ENCODE assay signal across 25 mouse cellular contexts in the genomic region with DNA sequence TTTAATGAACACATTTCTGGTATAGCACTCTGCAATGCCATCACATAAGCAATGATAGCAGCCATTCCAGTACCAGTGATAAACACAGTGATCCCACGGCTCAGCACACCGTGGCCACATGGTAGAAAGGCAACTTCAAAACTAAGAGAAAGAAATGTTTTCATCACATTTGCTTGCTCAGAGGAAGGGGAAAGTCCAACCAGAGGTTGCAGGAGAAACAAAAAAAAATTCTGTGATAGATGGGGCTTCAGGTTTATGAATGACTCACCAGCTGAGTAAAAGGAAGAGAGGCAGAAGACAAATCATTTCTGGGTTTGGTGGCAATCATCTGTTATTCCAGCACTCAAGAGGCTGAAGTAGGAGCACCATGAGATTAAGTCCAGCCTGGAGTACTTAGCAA.
"Had no signal": no experiment of that assay in that cellular context is flagged by ENCODE, and none has a peak within 500 bp of the region (broad histone marks: within the 10 kb centered on the region; RNA-seq: fewer than 3 reads in every experiment).

No protein-coding gene starts in this region.

- H3K4me2 ChIP-seq: heart, embryonic 12.5 days; hindbrain, embryonic 12.5 days; intestine, embryonic 15.5 days; limb, embryonic 13.5 days; limb, embryonic 15.5 days; liver, embryonic 12.5 days had no signal

- H3K9ac ChIP-seq: heart, embryonic 12.5 days; hindbrain, embryonic 12.5 days; intestine, embryonic 15.5 days; limb, embryonic 13.5 days; limb, embryonic 15.5 days; liver, embryonic 12.5 days; liver, embryonic 14.5 days had no signal

- H3K27ac ChIP-seq: gastrocnemius, adult 2 months; heart, embryonic 10.5 days; hindbrain, embryonic 10.5 days; hindbrain, embryonic 12.5 days; intestine, embryonic 15.5 days; limb, embryonic 13.5 days; limb, embryonic 15.5 days; liver, embryonic 12.5 days; liver, embryonic 14.5 days had no signal

- H3K27me3 ChIP-seq: heart, embryonic 12.5 days; hindbrain, embryonic 12.5 days; intestine, embryonic 15.5 days; limb, embryonic 13.5 days; limb, embryonic 15.5 days; liver, embryonic 12.5 days had no signal

- H3K4me1 ChIP-seq: heart, embryonic 10.5 days; heart, embryonic 12.5 days; hindbrain, embryonic 10.5 days; hindbrain, embryonic 12.5 days; intestine, embryonic 15.5 days; limb, embryonic 13.5 days; limb, embryonic 15.5 days; liver, embryonic 12.5 days had no signal

- DNase-seq: gastrocnemius, adult 2 months; gastrocnemius, postnatal 10 days; gastrocnemius, postnatal 25 days; heart, adult 18-20 months; heart, postnatal 10 days; heart, postnatal 4 days; kidney, adult 18-20 months; kidney, adult 8-10 months; kidney, postnatal 10 days; kidney, postnatal 36 days; layer of hippocampus, adult 9-11 months; layer of hippocampus, postnatal 36 days; left cerebral cortex, postnatal 4 days; lung, adult 18-20 months had no signal

- ATAC-seq: hindbrain, embryonic 16.5 days; intestine, embryonic 15.5 days; intestine, postnatal 0 days; liver, embryonic 12.5 days had no signal

- H3K36me3 ChIP-seq: heart, embryonic 10.5 days; heart, embryonic 12.5 days; hindbrain, embryonic 10.5 days; hindbrain, embryonic 12.5 days; intestine, embryonic 15.5 days; limb, embryonic 13.5 days; limb, embryonic 15.5 days; liver, embryonic 12.5 days had no signal

- H3K4me3 ChIP-seq: gastrocnemius, adult 2 months; heart, embryonic 10.5 days; heart, embryonic 12.5 days; hindbrain, embryonic 10.5 days; hindbrain, embryonic 12.5 days; intestine, embryonic 15.5 days; limb, embryonic 13.5 days; limb, embryonic 15.5 days; liver, embryonic 12.5 days had no signal

- H3K9me3 ChIP-seq: heart, embryonic 10.5 days; heart, embryonic 12.5 days; hindbrain, embryonic 10.5 days; hindbrain, embryonic 12.5 days; intestine, embryonic 15.5 days; limb, embryonic 13.5 days; limb, embryonic 15.5 days; liver, embryonic 12.5 days had no signal
